Mouse (Mus musculus) liver (tissue): ENCODE measurements around the gene Kpna1.

ENCODE experiments used
- DNase-seq: peaks from one replicate; pipeline ENCODE4 v3.0.0-alpha.2; 2020; ENCODE audit warnings: mixed read lengths

Gene Kpna1

GRCm38 (mm10) chr16:36071450-36072379, 93.2 kb downstream of the Kpna1 start, which contains the start of the genes Fam162a and Ccdc58:
Fam162a (minus strand) TSS chr16:36071594.
Ccdc58 (plus strand) TSS chr16:36071685.
- DNase-seq = peak; percentile 95

GRCm38 (mm10) chr16:36072410-36073011, 94.0 kb downstream of the Kpna1 start:
- no peak for DNase-seq

- no peak for DNase-seq
These were observed 96.2 kb downstream of the Kpna1 start for GRCm38 (mm10) chr16:36074772-36075171.

- DNase-seq = no peak
These were observed 101.4 kb downstream of the Kpna1 start for GRCm38 (mm10) chr16:36079916-36080315.
